Mouse (Mus musculus) gonadal fat pad, adult 2 months (tissue): ENCODE data around the gene Pphln1. TPM values are rescaled to one million over a fixed set of nuclear protein-coding genes. Genes with fewer than 3 reads are reported as not detected.

Experiments
- DNase-seq: peaks from one replicate; pipeline ENCODE4 v3.0.0-alpha.2; 2012; ENCODE audit warnings: low read depth
- polyA plus RNA-seq: library from polyadenylated mRNA; depleted of rRNA; stranded (reverse); fragments of >200 nt; gene quantifications from 2 replicates; pipeline ENCODE4 v1.2.3, GENCODE M21; 2012

Gene Pphln1
- polyA plus RNA-seq, 1 experiment = 8.2 TPM

GRCm38 (mm10) chr15:93433811-93434210 lies 35.7 kb downstream of the Pphln1 start:
- DNase-seq = no peak

- no peak for DNase-seq
Measured at GRCm38 (mm10) chr15:93435998-93436397, 37.8 kb downstream of the Pphln1 start.

GRCm38 (mm10) chr15:93438663-93439062 lies 40.5 kb downstream of the Pphln1 start:
- DNase-seq = peak; percentile 5

- no peak for DNase-seq
Measured at GRCm38 (mm10) chr15:93442271-93442670, 44.1 kb downstream of the Pphln1 start.

DNA sequence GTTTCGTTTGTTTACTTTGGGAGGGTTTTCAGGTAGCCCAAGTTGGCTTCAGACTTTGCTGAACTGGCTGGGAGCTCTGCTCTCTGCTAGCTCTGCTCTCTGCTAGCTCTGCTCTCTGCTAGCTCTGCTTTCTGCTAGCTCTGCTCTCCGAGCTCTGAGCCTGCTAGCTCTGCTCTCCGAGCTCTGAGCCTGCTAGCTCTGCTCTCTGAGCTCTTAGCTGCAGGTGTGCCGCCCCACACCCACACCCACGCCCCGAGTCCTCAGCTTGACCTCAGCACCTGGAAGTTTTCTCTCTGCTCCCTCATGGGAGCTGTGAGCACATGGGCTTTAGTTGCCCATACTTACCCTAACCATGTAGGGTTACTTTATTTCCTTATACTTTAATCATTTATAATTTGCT lies 45.5 kb downstream of the Pphln1 start:
- no peak for DNase-seq

GRCm38 (mm10) chr15:93448862-93449261 lies 50.7 kb downstream of the Pphln1 start:
- DNase-seq = no peak

GRCm38 (mm10) chr15:93453296-93453695 lies 55.1 kb downstream of the Pphln1 start:
- no peak for DNase-seq

DNA sequence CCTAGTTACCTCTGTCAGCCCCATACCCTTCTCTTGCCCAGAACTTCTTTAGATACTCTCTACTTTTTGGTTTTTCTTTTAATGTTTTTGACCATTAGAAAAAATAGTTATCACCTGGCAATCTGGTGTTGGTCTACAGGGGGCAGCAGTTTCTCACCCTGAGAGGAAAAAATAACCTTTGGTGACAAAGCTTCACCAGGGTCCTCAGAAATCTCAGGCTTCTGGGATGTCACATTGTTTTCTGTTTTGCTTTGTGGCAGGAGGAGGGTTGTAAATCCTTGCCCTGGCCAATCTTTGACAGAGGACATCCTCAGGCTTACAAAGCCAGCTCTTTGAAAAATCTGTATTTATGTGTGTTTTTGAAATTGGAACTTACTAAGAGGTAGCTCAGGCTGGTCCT lies 57.9 kb downstream of the Pphln1 start:
- no peak for DNase-seq

DNA sequence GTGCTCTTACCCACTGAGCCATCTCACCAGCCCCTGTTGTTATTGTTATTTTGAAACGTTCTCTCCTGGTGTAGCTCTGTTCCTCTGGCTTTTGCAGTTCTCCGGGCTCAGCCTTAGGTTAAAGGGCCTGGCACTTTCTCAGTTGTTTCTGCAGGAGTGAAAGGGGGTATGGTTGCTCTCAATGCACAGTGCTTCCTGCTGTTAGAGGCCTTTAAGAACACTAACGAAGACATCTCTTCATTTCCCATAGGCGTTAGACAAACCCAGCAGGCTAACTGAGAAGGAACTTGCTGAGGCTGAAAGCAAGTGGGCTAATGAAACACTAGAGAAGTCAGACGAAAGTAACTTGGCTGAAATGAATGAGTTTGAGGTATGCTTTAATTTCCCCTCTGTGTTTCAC lies 61.3 kb downstream of the Pphln1 start:
- no peak for DNase-seq

DNA sequence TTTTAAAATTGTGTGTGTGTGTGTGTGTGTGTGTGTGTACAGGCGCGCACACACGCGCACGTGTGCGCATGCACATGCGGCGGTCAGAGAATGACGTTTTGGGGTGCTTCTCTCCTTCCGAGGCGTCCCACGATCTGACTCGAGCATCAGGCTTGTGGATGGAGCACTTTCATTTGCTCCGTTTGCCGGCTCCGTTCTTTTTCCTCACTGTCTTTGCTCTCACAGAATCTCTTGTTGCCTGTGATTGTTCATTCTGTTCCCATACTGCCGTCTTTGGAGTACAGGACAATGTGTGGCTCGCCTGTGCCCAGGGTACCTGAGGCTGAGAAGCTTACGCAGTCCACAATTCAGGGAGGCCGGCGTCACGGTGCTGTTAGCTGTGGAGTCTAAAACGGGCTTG lies 62.9 kb downstream of the Pphln1 start:
- no peak for DNase-seq

- no peak for DNase-seq
Measured at GRCm38 (mm10) chr15:93471651-93472050, 73.5 kb downstream of the Pphln1 start.

GRCm38 (mm10) chr15:93472089-93472488 lies 73.9 kb downstream of the Pphln1 start:
- DNase-seq = no peak

DNA sequence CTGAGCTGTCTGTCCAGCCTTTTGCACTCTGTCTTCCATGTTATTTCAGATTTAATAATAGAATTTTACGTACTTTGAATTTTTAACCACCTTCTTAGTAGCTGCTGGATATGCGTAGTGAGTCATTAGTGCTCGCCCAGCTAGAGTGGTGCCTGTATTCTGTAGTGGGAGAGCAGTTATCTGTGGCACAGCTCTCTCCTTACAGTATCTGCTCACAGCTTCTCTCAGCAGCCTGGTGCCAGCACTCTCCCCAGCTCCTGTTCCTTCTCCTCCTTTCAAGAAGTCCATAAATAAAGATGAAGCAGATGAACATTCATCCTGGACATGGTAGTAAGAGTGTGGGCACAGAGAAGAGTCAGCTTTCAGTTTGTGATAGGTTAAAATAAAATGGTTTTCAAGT lies 76.1 kb downstream of the Pphln1 start:
- DNase-seq = no peak

- no peak for DNase-seq
Measured at GRCm38 (mm10) chr15:93475688-93476087, 77.5 kb downstream of the Pphln1 start.

- DNase-seq = no peak
Measured at GRCm38 (mm10) chr15:93477729-93478128, 79.6 kb downstream of the Pphln1 start.

GRCm38 (mm10) chr15:93478676-93479075 lies 80.5 kb downstream of the Pphln1 start:
- DNase-seq = no peak

- no peak for DNase-seq
Measured at GRCm38 (mm10) chr15:93479445-93479844, 81.3 kb downstream of the Pphln1 start.

GRCm38 (mm10) chr15:93481112-93481511 lies 83.0 kb downstream of the Pphln1 start:
- no peak for DNase-seq

GRCm38 (mm10) chr15:93484261-93484710 lies 86.1 kb downstream of the Pphln1 start:
- no peak for DNase-seq

GRCm38 (mm10) chr15:93485252-93485651 lies 87.1 kb downstream of the Pphln1 start:
- no peak for DNase-seq

DNA sequence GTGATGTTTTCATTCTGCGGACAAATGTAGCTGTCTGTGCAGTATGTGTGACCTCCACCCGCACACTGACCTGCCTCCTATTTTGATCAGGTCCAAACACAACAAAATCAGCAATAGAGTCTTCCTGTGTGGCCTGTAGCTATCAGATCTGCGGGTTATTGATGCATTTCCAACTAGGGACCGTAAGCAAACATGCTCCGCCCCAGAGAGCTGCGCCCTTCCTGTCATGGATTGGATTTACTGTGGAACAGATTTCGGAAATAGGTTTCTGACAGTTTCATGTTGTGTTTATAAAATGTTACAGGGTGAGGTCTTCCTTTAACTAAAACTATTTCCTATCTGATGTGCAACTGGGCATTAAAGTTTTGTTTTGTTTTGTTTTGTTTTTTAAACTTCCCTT lies 87.9 kb downstream of the Pphln1 start:
- DNase-seq = no peak

DNA sequence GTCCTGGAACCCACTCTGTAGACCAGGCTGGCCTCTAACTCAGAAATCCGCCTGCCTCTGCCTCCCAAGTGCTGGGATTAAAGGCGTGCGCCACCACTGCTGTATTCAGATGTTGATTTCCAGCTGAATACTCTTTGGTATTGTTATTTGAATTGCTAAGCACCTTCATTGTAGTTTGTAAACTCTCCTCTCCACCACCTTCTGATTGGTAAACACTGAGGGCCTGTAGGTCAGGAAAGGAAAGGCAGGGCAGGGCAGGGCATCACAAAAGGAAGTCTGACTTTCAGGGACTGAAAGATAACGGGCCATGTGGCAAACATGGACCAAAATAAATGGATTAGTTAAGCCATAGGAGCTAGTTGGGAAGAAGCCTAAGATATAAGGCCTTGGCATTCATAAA lies 91.4 kb downstream of the Pphln1 start:
- DNase-seq = no peak

DNA sequence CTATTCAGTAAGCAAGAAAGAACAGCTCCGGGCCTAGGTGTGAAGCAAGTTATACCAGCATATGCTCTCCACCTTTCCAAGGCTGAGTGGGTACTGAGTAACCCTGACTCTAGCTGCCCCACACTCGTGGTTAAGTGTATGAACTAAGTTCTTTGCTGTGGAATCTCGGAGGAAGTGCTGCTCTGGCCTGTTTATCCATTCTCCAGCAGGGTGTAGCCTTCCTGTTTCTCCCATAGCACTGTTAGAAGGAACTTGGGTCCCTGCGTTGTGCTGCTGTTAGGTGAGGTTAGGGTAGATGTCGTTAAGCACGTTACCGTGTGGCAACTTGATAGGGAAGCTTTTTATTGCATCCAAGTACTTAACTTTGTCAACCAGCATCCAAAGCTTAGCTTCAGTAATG lies 96.5 kb downstream of the Pphln1 start:
- DNase-seq = no peak

- DNase-seq = no peak
Measured at GRCm38 (mm10) chr15:93499866-93500265, 101.7 kb downstream of the Pphln1 start.

DNA sequence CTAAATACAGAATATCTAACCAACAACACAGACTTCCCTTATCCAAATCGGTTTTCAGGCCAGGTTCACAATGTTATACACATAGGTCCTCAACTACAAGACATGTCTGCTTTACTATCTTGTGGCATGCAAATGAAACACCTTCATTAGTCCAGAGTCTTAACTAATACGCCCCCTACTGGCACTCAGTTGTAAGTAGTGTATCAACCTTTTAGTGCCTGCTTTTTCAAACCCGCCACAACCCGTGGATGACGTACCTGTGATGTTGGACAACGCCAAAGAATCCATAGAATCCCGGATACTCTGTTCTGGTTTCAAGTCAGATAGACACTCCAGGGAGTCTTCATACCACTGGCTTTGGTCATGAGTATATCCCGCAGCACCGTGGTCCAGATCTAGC lies 104.6 kb downstream of the Pphln1 start:
- no peak for DNase-seq
